Mouse (Mus musculus): ENCODE data around the gene Car9. TPM values are rescaled to one million over a fixed set of nuclear protein-coding genes. Genes with fewer than 3 reads are reported as not detected.

The Car9 gene
- polyA plus RNA-seq, 1 experiment: 1.4 TPM

GRCm38 (mm10) chr4:43515764-43516708, 9.3 kb downstream of the Car9 start:
- Histone ChIP-seq H3K4me3 (replicated peaks) (peak overlapping the region; percentile 38), H3K9me3 (no peaks in the 10 kb centered on the region), H3K4me1 (peaks cover 51% of the 10 kb centered on the region), H3K36me3 (replicated peaks; ENCODE audit: low read length) (peaks cover 4% of the 10 kb centered on the region), H3K27me3 (replicated peaks) (peaks cover 31% of the 10 kb centered on the region)
- TF ChIP-seq GATA1 (IDR thresholded peaks at IDR 0.05; ENCODE audit: borderline replicate concordance, low read length) (no peak), FLI1 (IDR thresholded peaks at IDR 0.05; ENCODE audit: low read length) (no peak)

GRCm38 (mm10) chr4:43519551-43519950, 12.8 kb downstream of the Car9 start:
- H3K36me3 ChIP-seq (replicated peaks; ENCODE audit: low read length): no peaks in the 10 kb centered on the region
- no peak overlapping the region for H3K4me3 ChIP-seq (replicated peaks)
- peaks cover 75% of the 10 kb centered on the region for H3K4me1 ChIP-seq
- TF ChIP-seq FLI1 (IDR thresholded peaks at IDR 0.05; ENCODE audit: low read length) (no peak), GATA1 (IDR thresholded peaks at IDR 0.05; ENCODE audit: borderline replicate concordance, low read length) (no peak)
- no peaks in the 10 kb centered on the region for H3K9me3 ChIP-seq
- H3K27me3 ChIP-seq (replicated peaks): peaks cover 56% of the 10 kb centered on the region

- TF ChIP-seq GATA1 (IDR thresholded peaks at IDR 0.05; ENCODE audit: borderline replicate concordance, low read length) (no peak), FLI1 (IDR thresholded peaks at IDR 0.05; ENCODE audit: low read length) (no peak)
- H3K36me3 ChIP-seq (replicated peaks; ENCODE audit: low read length): no peaks in the 10 kb centered on the region
- H3K4me1 ChIP-seq: peaks cover 76% of the 10 kb centered on the region
- H3K27me3 ChIP-seq (replicated peaks): peaks cover 58% of the 10 kb centered on the region
- no peaks in the 10 kb centered on the region for H3K9me3 ChIP-seq
- no peak overlapping the region for H3K4me3 ChIP-seq (replicated peaks)
These were observed 13.2 kb downstream of the Car9 start for GRCm38 (mm10) chr4:43519956-43520355.

GRCm38 (mm10) chr4:43527880-43528279, 21.1 kb downstream of the Car9 start:
- Histone ChIP-seq H3K36me3 (replicated peaks; ENCODE audit: low read length) (peaks cover 34% of the 10 kb centered on the region), H3K9me3 (peaks cover 3% of the 10 kb centered on the region; the same call in 1 of the 2 replicates), H3K4me3 (replicated peaks) (no peak overlapping the region), H3K4me1 (peaks cover 33% of the 10 kb centered on the region), H3K27me3 (replicated peaks) (peaks cover 26% of the 10 kb centered on the region)
- TF ChIP-seq FLI1 (IDR thresholded peaks at IDR 0.05; ENCODE audit: low read length) (no peak), GATA1 (IDR thresholded peaks at IDR 0.05; ENCODE audit: borderline replicate concordance, low read length) (no peak)

GRCm38 (mm10) chr4:43528487-43528886, 21.7 kb downstream of the Car9 start:
- TF ChIP-seq GATA1 (IDR thresholded peaks at IDR 0.05; ENCODE audit: borderline replicate concordance, low read length) (no peak), FLI1 (IDR thresholded peaks at IDR 0.05; ENCODE audit: low read length) (no peak)
- peaks cover 40% of the 10 kb centered on the region for H3K36me3 ChIP-seq (replicated peaks; ENCODE audit: low read length)
- H3K27me3 ChIP-seq (replicated peaks): peaks cover 20% of the 10 kb centered on the region
- peaks cover 3% of the 10 kb centered on the region; the same call in 1 of the 2 replicates for H3K9me3 ChIP-seq
- peaks cover 31% of the 10 kb centered on the region for H3K4me1 ChIP-seq
- no peak overlapping the region for H3K4me3 ChIP-seq (replicated peaks)

- Histone ChIP-seq H3K9me3 (peaks cover 3% of the 10 kb centered on the region; the same call in 1 of the 2 replicates), H3K36me3 (replicated peaks; ENCODE audit: low read length) (peaks cover 57% of the 10 kb centered on the region)
These were observed 23.3 kb downstream of the Car9 start for GRCm38 (mm10) chr4:43530081-43530501.

GRCm38 (mm10) chr4:43530581-43530980, 23.8 kb downstream of the Car9 start:
- no peak overlapping the region for H3K4me3 ChIP-seq (replicated peaks)
- H3K27me3 ChIP-seq (replicated peaks): peaks cover 1% of the 10 kb centered on the region
- peaks cover 61% of the 10 kb centered on the region for H3K36me3 ChIP-seq (replicated peaks; ENCODE audit: low read length)
- TF ChIP-seq GATA1 (IDR thresholded peaks at IDR 0.05; ENCODE audit: borderline replicate concordance, low read length) (no peak), FLI1 (IDR thresholded peaks at IDR 0.05; ENCODE audit: low read length) (no peak)
- peaks cover 3% of the 10 kb centered on the region; the same call in 1 of the 2 replicates for H3K9me3 ChIP-seq
- peaks cover 35% of the 10 kb centered on the region for H3K4me1 ChIP-seq

More at GRCm38 (mm10) chr4:43530081-43530501, 23.3 kb downstream of the Car9 start:
- TF ChIP-seq FLI1 (IDR thresholded peaks at IDR 0.05; ENCODE audit: low read length) (no peak), GATA1 (IDR thresholded peaks at IDR 0.05; ENCODE audit: borderline replicate concordance, low read length) (no peak)
- Histone ChIP-seq H3K4me3 (replicated peaks) (no peak overlapping the region), H3K27me3 (replicated peaks) (peaks cover 5% of the 10 kb centered on the region), H3K4me1 (peaks cover 30% of the 10 kb centered on the region)

GRCm38 (mm10) chr4:43533270-43533669, 26.5 kb downstream of the Car9 start:
- TF ChIP-seq FLI1 (IDR thresholded peaks at IDR 0.05; ENCODE audit: low read length) (no peak), GATA1 (IDR thresholded peaks at IDR 0.05; ENCODE audit: borderline replicate concordance, low read length) (no peak)
- Histone ChIP-seq H3K27me3 (replicated peaks) (no peaks in the 10 kb centered on the region), H3K4me3 (replicated peaks) (no peak overlapping the region), H3K36me3 (replicated peaks; ENCODE audit: low read length) (peaks cover 88% of the 10 kb centered on the region), H3K9me3 (no peaks in the 10 kb centered on the region), H3K4me1 (peaks cover 57% of the 10 kb centered on the region)

GRCm38 (mm10) chr4:43535628-43536027, 28.9 kb downstream of the Car9 start:
- peaks cover 80% of the 10 kb centered on the region for H3K4me1 ChIP-seq
- H3K9me3 ChIP-seq: no peaks in the 10 kb centered on the region
- no peak for TF ChIP-seq GATA1 (IDR thresholded peaks at IDR 0.05; ENCODE audit: borderline replicate concordance, low read length)
- no peak for TF ChIP-seq FLI1 (IDR thresholded peaks at IDR 0.05; ENCODE audit: low read length)
- peaks cover 100% of the 10 kb centered on the region for H3K36me3 ChIP-seq (replicated peaks; ENCODE audit: low read length)
- H3K4me3 ChIP-seq (replicated peaks): peak overlapping the region; percentile 16
- H3K27me3 ChIP-seq (replicated peaks): no peaks in the 10 kb centered on the region

- Histone ChIP-seq H3K36me3 (replicated peaks; ENCODE audit: low read length) (peaks cover 100% of the 10 kb centered on the region), H3K4me1 (peaks cover 80% of the 10 kb centered on the region), H3K27me3 (replicated peaks) (no peaks in the 10 kb centered on the region), H3K4me3 (replicated peaks) (no peak overlapping the region), H3K9me3 (no peaks in the 10 kb centered on the region)
- TF ChIP-seq GATA1 (IDR thresholded peaks at IDR 0.05; ENCODE audit: borderline replicate concordance, low read length) (no peak), FLI1 (IDR thresholded peaks at IDR 0.05; ENCODE audit: low read length) (no peak; the same call in 1 of the 2 replicates)
These were observed 29.3 kb downstream of the Car9 start for GRCm38 (mm10) chr4:43536031-43536430.
